Mouse (Mus musculus) forebrain, embryonic 11.5 days (tissue): ENCODE results near the gene Hjurp. TPM values are rescaled to one million over a fixed set of nuclear protein-coding genes. Genes with fewer than 3 reads are reported as not detected.

Experiments
- polyA plus RNA-seq: library from polyadenylated mRNA; unstranded; fragments of >200 nt; fragmentation: Nextera tagmentation; extraction: Ambion mirVana; gene quantifications from 2 replicates; pipeline ENCODE4 v1.2.1, GENCODE M21; 2014

Hjurp gene
- polyA plus RNA-seq, 1 experiment from 2014 or later: 223 TPM

Other genes with a start within 250 kb of the Hjurp start
- gene Ugt1a10, start 222.2 kb downstream of the Hjurp start, polyA plus RNA-seq: not detected in 2 replicates
- not detected in 2 replicates for gene Ugt1a9, start 206.8 kb downstream of the Hjurp start, polyA plus RNA-seq
- gene Ugt1a8, start 189.8 kb downstream of the Hjurp start, polyA plus RNA-seq: not detected in 2 replicates
- gene Ugt1a7c, start 182.6 kb downstream of the Hjurp start, polyA plus RNA-seq: 0.44 and 0.72 TPM in 2 replicates
- gene Ugt1a6b, start 174.4 kb downstream of the Hjurp start, polyA plus RNA-seq: not detected in 2 replicates
- gene Ugt1a6a, start 142.8 kb downstream of the Hjurp start, polyA plus RNA-seq: 0.35 and 0.37 TPM in 2 replicates
- not detected in 2 replicates for gene Ugt1a5, start 111.6 kb downstream of the Hjurp start, polyA plus RNA-seq
- gene Ugt1a2, start 77.0 kb downstream of the Hjurp start, polyA plus RNA-seq: 0.20 TPM in 1 of 2 replicates, not detected in the other
- 11.5 and 12.5 TPM in 2 replicates for gene Dnajb3, start 71.9 kb downstream of the Hjurp start, polyA plus RNA-seq
- gene Ugt1a1, start 65.7 kb downstream of the Hjurp start, polyA plus RNA-seq: not detected in 2 replicates
- 2.5 and 3.0 TPM in 2 replicates for gene Mroh2a, start 50.6 kb downstream of the Hjurp start, polyA plus RNA-seq
- gene Trpm8, start within 50 bp of the Hjurp start, polyA plus RNA-seq: not detected in 2 replicates
- gene Spp2, start 129.3 kb upstream of the Hjurp start, polyA plus RNA-seq: not detected in 2 replicates
- gene Glrp1, start 232.4 kb upstream of the Hjurp start, polyA plus RNA-seq: not detected in 2 replicates